Mouse (Mus musculus) stomach, embryonic 16.5 days (tissue): ENCODE data around the gene Osbpl3. TPM values are rescaled to one million over a fixed set of nuclear protein-coding genes. Genes with fewer than 3 reads are reported as not detected.
A peak's percentile ranks its signal among the peaks of the same experiment; 100 is the strongest.

Experiments
- ATAC-seq: fragments of 200-750 bp; cut with Nextera tagmentation; 2 replicates; pipeline ENCODE4 v1.8.0; 2017; ENCODE audit warnings: moderate number of reproducible peaks, moderate TSS enrichment; ENCODE audit not compliant: insufficient read depth, low FRiP score
- H3K27ac ChIP-seq: fragments of 300-500 bp; sonication (generic); 2 replicates; pipeline ENCODE4 v1.5.1; 2014; ENCODE audit warnings: low read length
- H3K27me3 ChIP-seq: fragments of 300-500 bp; sonication (generic); 2 replicates; pipeline ENCODE4 v1.6.1; 2014; ENCODE audit warnings: low read length, control low read depth, mixed read lengths; ENCODE audit not compliant: control insufficient read depth, insufficient read depth
- H3K36me3 ChIP-seq: fragments of 300-500 bp; sonication (generic); 2 replicates; pipeline ENCODE4 v1.6.1; 2014; ENCODE audit warnings: low read length; ENCODE audit not compliant: control insufficient read depth, insufficient read depth
- H3K4me1 ChIP-seq: fragments of 300-500 bp; sonication (generic); 2 replicates; pipeline ENCODE4 v1.6.1; 2014; ENCODE audit warnings: low read length, control low read depth, mixed read lengths; ENCODE audit not compliant: control insufficient read depth, insufficient read depth
- H3K4me2 ChIP-seq: fragments of 300-500 bp; sonication (generic); 2 replicates; pipeline ENCODE4 v1.6.1; 2014; ENCODE audit warnings: low read depth, low read length, mixed read lengths
- H3K4me3 ChIP-seq: fragments of 300-500 bp; sonication (generic); replicated peaks from 2 replicates; pipeline ENCODE4 v1.5.1; 2014; ENCODE audit warnings: mild to moderate bottlenecking, low read length
- H3K9ac ChIP-seq: fragments of 300-500 bp; sonication (generic); 2 replicates; pipeline ENCODE4 v1.6.1; 2014; ENCODE audit warnings: low read length
- H3K9me3 ChIP-seq: fragments of 300-500 bp; sonication (generic); replicated peaks from 2 replicates; pipeline ENCODE4 v1.6.1; 2016; ENCODE audit warnings: low read length, control low read depth; ENCODE audit not compliant: control insufficient read depth
- whole genome bisulfite sequencing: fragments of 180-500 bp; shearing (Covaris S2); extraction: QIAGEN DNeasy Blood & Tissue Kit; methylation state at CpG from one replicate; pipeline ENCODE4 v1.1.7; 2014; 5-methylcytosine and 5-hydroxymethylcytosine counted together
- polyA plus RNA-seq: library from polyadenylated mRNA; unstranded; fragments of >200 nt; fragmentation: Nextera tagmentation; extraction: Ambion mirVana; gene quantifications from 2 replicates; pipeline ENCODE4 v1.2.1, GENCODE M21; 2015

Osbpl3 gene
- polyA plus RNA-seq, 1 experiment from 2014 or later, result 15.5 TPM

DNA sequence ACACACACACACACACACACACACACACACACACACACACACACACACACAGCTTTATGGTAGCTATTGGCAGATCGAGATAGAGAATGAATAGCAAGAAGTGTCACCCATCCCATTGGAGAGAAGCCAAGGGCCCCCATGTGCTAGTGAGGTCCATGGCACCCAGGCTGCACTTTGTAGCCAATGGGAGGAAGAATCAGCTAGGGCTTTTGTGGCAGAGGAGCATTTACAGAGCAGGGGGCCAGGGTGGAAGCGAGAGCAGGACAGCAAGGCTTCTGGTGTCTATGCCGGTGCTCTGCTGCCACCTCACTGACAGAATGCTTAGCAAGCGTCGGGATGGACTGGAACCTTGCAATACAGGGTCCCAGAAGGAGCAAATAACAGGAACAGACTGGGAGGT, 200.6 kb downstream of the Osbpl3 start:
- Histone ChIP-seq H3K9ac (no peak overlapping the region), H3K27me3 (no peaks in the 10 kb centered on the region), H3K4me3 (no peak overlapping the region), H3K9me3 (no peaks in the 10 kb centered on the region), H3K4me1 (0 out of 2 replicates have a peak, but pooled peaks cover 4% of the 10 kb centered on the region), H3K27ac (no peak overlapping the region), H3K36me3 (no peaks in the 10 kb centered on the region), H3K4me2 (no peak overlapping the region)
- no peak for ATAC-seq
- 63% methylated on average over 5 of the region's 5 CpGs for WGBS

DNA sequence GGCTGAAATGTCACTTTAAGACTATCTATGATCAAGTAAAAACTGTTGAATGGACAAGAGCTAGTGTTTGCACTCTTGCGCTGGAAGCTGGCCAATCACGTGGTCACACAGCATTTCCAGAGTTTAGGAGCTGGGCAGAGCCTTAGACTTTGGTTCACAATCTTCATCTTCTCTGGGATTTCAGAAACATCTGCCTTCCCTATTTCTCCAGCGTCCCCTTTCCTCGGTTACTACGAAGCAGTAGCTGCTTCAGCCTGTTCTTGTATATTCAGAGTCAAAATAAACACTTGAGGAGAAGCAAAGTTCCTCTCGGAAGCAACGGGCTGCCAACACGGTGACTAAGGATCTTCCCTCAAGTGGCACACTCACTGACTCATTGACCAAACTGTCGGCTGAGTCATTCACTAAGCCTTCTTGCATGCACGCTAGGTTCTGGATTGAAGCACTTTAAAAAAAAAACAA, 201.2 kb downstream of the Osbpl3 start:
- 17% methylated on average over 10 of the region's 10 CpGs for WGBS
- Histone ChIP-seq H3K9me3 (no peaks in the 10 kb centered on the region), H3K27ac (0 out of 2 replicates have a peak overlapping the region, but pooled peaks have one; percentile 42), H3K27me3 (no peaks in the 10 kb centered on the region), H3K36me3 (no peaks in the 10 kb centered on the region), H3K9ac (no peak overlapping the region), H3K4me3 (no peak overlapping the region), H3K4me1 (0 out of 2 replicates have a peak, but pooled peaks cover 4% of the 10 kb centered on the region), H3K4me2 (peak overlapping the region; percentile 31)
- no peak for ATAC-seq

DNA sequence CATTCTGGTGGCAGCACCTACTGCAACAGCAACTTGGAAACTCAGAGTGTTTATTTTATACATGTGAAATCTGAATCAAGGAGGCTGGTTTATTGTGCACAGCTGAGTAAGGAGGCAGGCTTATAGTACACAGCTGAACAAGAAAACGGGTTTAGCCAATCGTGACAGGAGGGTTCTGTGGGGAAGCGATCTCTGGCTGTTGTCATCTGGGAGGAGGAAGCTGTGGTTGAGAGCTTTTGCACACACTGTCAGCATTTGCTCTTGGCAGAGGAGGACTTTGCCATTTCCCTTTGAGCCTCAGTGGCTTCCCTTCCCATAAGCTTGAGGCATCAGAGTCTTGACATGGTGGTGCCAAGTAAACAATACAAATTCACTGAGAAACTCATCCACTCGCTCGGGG, 203.3 kb downstream of the Osbpl3 start:
- no peak overlapping the region for H3K4me3 ChIP-seq
- H3K36me3 ChIP-seq, result no peaks in the 10 kb centered on the region
- no peaks in the 10 kb centered on the region for H3K9me3 ChIP-seq
- H3K4me2 ChIP-seq, result no peak overlapping the region
- 66% methylated on average over 5 of the region's 5 CpGs for WGBS
- no peak for ATAC-seq
- no peak overlapping the region for H3K9ac ChIP-seq
- no peaks in the 10 kb centered on the region for H3K27me3 ChIP-seq
- no peak overlapping the region for H3K27ac ChIP-seq
- H3K4me1 ChIP-seq, result 0 out of 2 replicates have a peak, but pooled peaks cover 4% of the 10 kb centered on the region

GRCm38 (mm10) chr6:50247791-50248190, 208.2 kb downstream of the Osbpl3 start:
- H3K9ac ChIP-seq, result no peak overlapping the region
- H3K36me3 ChIP-seq, result no peaks in the 10 kb centered on the region
- no peaks in the 10 kb centered on the region for H3K9me3 ChIP-seq
- H3K4me1 ChIP-seq, result no peaks in the 10 kb centered on the region
- 80% methylated on average over 4 of the region's 4 CpGs for WGBS
- no peak overlapping the region for H3K4me3 ChIP-seq
- no peak overlapping the region for H3K4me2 ChIP-seq
- H3K27ac ChIP-seq, result no peak overlapping the region
- H3K27me3 ChIP-seq, result no peaks in the 10 kb centered on the region
- no peak for ATAC-seq

- H3K4me1 ChIP-seq, result no peaks in the 10 kb centered on the region
- H3K9me3 ChIP-seq, result no peaks in the 10 kb centered on the region
- ATAC-seq, result no peak
- H3K4me3 ChIP-seq, result no peak overlapping the region
- no peak overlapping the region for H3K9ac ChIP-seq
- WGBS, result 54% methylated on average over 2 of the region's 2 CpGs
- H3K27ac ChIP-seq, result no peak overlapping the region
- no peaks in the 10 kb centered on the region for H3K27me3 ChIP-seq
- H3K36me3 ChIP-seq, result no peaks in the 10 kb centered on the region
- no peak overlapping the region for H3K4me2 ChIP-seq
Measured at GRCm38 (mm10) chr6:50247356-50247755, 208.6 kb downstream of the Osbpl3 start.

- Histone ChIP-seq H3K9me3 (no peaks in the 10 kb centered on the region), H3K4me3 (no peak overlapping the region), H3K36me3 (no peaks in the 10 kb centered on the region), H3K27ac (no peak overlapping the region), H3K4me1 (no peaks in the 10 kb centered on the region), H3K9ac (no peak overlapping the region), H3K27me3 (no peaks in the 10 kb centered on the region), H3K4me2 (no peak overlapping the region)
- ATAC-seq, result no peak
- WGBS, result 67% methylated on average over 4 of the region's 4 CpGs
Measured at GRCm38 (mm10) chr6:50244967-50245366, 211.0 kb downstream of the Osbpl3 start.

GRCm38 (mm10) chr6:50244126-50244525, 211.9 kb downstream of the Osbpl3 start:
- no peaks in the 10 kb centered on the region for H3K27me3 ChIP-seq
- ATAC-seq, result no peak

More at GRCm38 (mm10) chr6:50244126-50244525, 211.9 kb downstream of the Osbpl3 start:
- Histone ChIP-seq H3K4me3 (no peak overlapping the region), H3K4me2 (no peak overlapping the region), H3K36me3 (no peaks in the 10 kb centered on the region), H3K9ac (no peak overlapping the region), H3K4me1 (no peaks in the 10 kb centered on the region), H3K9me3 (no peaks in the 10 kb centered on the region), H3K27ac (no peak overlapping the region)
- 82% methylated on average over 4 of the region's 4 CpGs for WGBS

Other genes with a start within 250 kb of the Osbpl3 start
- gene Gsdme, start 192.3 kb downstream of the Osbpl3 start, polyA plus RNA-seq, result 27.6 and 32.2 TPM in 2 replicates
- gene Cycs, start 110.3 kb upstream of the Osbpl3 start, polyA plus RNA-seq, result 60.9 and 71.9 TPM in 2 replicates
- 0.76 and 0.92 TPM in 2 replicates for gene 4921507P07Rik, start 140.4 kb upstream of the Osbpl3 start, polyA plus RNA-seq
- gene Npvf, start 198.2 kb upstream of the Osbpl3 start, polyA plus RNA-seq, result not detected in 2 replicates